Mouse (Mus musculus) embryonic facial prominence, embryonic 13.5 days (tissue): ENCODE results near the gene Por. TPM values are rescaled to one million over a fixed set of nuclear protein-coding genes. Genes with fewer than 3 reads are reported as not detected.
A peak's percentile ranks its signal among the peaks of the same experiment; 100 is the strongest.

ENCODE experiments used
- ATAC-seq: fragments of 200-750 bp; cut with Nextera tagmentation; 2 replicates; pipeline ENCODE4 v1.8.0; 2017; ENCODE audit warnings: low read depth; ENCODE audit not compliant: insufficient number of reproducible peaks, insufficient read depth, low FRiP score, low TSS enrichment
- H3K27ac ChIP-seq: fragments of 300-500 bp; sonication (generic); 2 replicates; pipeline ENCODE4 v1.5.1; 2015; ENCODE audit warnings: moderate library complexity, mild to moderate bottlenecking, inconsistent platforms
- H3K27me3 ChIP-seq: fragments of 300-500 bp; sonication (generic); 2 replicates; pipeline ENCODE4 v1.6.1; 2015; ENCODE audit warnings: mild to moderate bottlenecking, inconsistent platforms
- H3K36me3 ChIP-seq: fragments of 300-500 bp; sonication (generic); 2 replicates; pipeline ENCODE4 v1.6.1; 2015; ENCODE audit warnings: mild to moderate bottlenecking, inconsistent platforms
- H3K4me1 ChIP-seq: fragments of 300-500 bp; sonication (generic); 2 replicates; pipeline ENCODE4 v1.6.1; 2015; ENCODE audit warnings: inconsistent platforms
- H3K4me2 ChIP-seq: fragments of 300-500 bp; sonication (generic); 2 replicates; pipeline ENCODE4 v1.6.1; 2015; ENCODE audit warnings: moderate library complexity, mild to moderate bottlenecking, inconsistent platforms
- H3K4me3 ChIP-seq: fragments of 300-500 bp; sonication (generic); 2 replicates; pipeline ENCODE4 v1.5.1; 2015; ENCODE audit warnings: mild to moderate bottlenecking, inconsistent platforms
- H3K9ac ChIP-seq: fragments of 300-500 bp; sonication (generic); 2 replicates; pipeline ENCODE4 v1.6.1; 2015; ENCODE audit warnings: mild to moderate bottlenecking, inconsistent platforms
- H3K9me3 ChIP-seq: fragments of 300-500 bp; sonication (generic); 2 replicates; pipeline ENCODE4 v1.6.1; 2016; ENCODE audit warnings: inconsistent platforms
- WGBS: fragments of 180-500 bp; shearing (Covaris S2); methylation state at CpG from one replicate; pipeline ENCODE4 v1.1.7; 2015; ENCODE audit warnings: mixed read lengths; 5-methylcytosine and 5-hydroxymethylcytosine counted together
- polyA plus RNA-seq: library from polyadenylated mRNA; unstranded; fragments of >200 nt; fragmentation: Nextera tagmentation; extraction: Ambion mirVana; gene quantifications from 2 replicates; pipeline ENCODE4 v1.2.1, GENCODE M21; 2015

Por gene
- polyA plus RNA-seq, 1 experiment from 2014 or later = 75.0 TPM

DNA sequence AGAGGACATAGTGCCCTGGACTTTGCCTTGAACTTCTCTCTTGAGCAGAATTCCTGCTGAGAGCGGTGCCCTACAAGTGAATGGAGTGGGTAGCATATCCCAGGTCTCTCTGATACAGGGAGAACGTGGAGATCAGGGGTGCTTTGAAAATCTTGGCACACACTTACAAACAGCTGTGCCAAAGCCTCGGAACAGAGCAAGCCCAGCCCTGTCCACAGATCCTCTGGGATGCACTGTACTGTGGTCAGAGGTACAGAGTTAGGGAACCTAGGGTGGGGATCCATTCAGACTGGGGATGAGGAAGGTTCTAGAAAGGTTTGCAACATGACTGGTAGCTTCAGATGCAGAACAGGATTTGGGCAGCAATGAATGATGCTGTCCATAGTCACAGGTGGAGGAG, 50.3 kb downstream of the Por start:
- no peak overlapping the region for H3K9ac ChIP-seq
- peaks cover 40% of the 10 kb centered on the region for H3K36me3 ChIP-seq
- H3K4me1 ChIP-seq = peaks cover 24% of the 10 kb centered on the region
- no peak overlapping the region for H3K4me3 ChIP-seq
- 80% methylated on average over 3 of the region's 3 CpGs for WGBS
- ATAC-seq = no peak
- H3K27me3 ChIP-seq = no peaks in the 10 kb centered on the region
- no peak overlapping the region for H3K27ac ChIP-seq
- H3K4me2 ChIP-seq = no peak overlapping the region
- no peaks in the 10 kb centered on the region for H3K9me3 ChIP-seq

DNA sequence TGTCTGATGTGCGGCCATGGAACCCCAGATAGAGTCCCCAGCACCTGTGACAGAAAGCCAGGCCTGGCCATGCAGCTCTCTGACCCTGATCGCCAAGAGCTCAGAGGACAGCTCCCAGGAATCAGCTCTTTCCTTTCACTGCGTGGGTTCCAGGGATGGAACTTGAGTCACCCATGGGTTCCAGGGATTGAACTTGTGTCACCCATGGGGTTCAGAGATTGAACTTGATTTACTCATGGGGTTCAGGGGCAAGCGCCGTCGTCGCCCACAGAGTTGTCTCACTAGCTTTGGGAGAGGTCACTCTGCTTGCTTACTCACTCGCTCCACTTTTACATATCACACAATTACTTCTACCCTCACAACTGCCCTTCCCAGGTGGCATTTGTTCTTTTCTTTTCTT, 51.2 kb downstream of the Por start:
- no peaks in the 10 kb centered on the region for H3K27me3 ChIP-seq
- no peaks in the 10 kb centered on the region for H3K9me3 ChIP-seq
- H3K9ac ChIP-seq = no peak overlapping the region
- 92% methylated on average over 8 of the region's 8 CpGs for WGBS
- H3K27ac ChIP-seq = no peak overlapping the region
- H3K4me2 ChIP-seq = no peak overlapping the region
- no peak overlapping the region for H3K4me3 ChIP-seq
- ATAC-seq = no peak
- H3K36me3 ChIP-seq = peaks cover 33% of the 10 kb centered on the region
- peaks cover 33% of the 10 kb centered on the region for H3K4me1 ChIP-seq

DNA sequence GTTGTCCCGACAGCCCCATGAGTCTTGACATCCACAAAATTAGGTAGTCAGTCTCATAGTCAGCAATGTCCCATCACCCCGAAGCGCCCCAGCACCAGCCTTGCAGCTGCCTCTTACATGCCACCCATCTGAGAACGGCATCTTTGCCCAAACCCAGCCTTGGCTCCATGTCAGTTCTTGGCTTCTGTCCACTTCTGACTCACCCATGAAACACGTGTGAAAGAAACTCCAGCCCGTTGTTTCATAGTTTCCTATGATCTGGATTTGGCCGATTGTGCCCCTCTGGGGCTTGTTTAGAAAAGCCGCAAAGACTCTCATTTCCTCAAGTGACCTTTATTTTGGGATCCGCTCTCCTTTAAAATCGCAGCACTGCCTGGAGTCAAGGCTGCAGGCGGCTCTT, 52.3 kb downstream of the Por start:
- Histone ChIP-seq H3K9ac (no peak overlapping the region), H3K36me3 (peaks cover 23% of the 10 kb centered on the region), H3K4me1 (peaks cover 43% of the 10 kb centered on the region), H3K4me3 (no peak overlapping the region), H3K27ac (no peak overlapping the region), H3K4me2 (no peak overlapping the region), H3K9me3 (no peaks in the 10 kb centered on the region), H3K27me3 (no peaks in the 10 kb centered on the region)
- WGBS = 83% methylated on average over 11 of the region's 11 CpGs
- ATAC-seq = no peak

DNA sequence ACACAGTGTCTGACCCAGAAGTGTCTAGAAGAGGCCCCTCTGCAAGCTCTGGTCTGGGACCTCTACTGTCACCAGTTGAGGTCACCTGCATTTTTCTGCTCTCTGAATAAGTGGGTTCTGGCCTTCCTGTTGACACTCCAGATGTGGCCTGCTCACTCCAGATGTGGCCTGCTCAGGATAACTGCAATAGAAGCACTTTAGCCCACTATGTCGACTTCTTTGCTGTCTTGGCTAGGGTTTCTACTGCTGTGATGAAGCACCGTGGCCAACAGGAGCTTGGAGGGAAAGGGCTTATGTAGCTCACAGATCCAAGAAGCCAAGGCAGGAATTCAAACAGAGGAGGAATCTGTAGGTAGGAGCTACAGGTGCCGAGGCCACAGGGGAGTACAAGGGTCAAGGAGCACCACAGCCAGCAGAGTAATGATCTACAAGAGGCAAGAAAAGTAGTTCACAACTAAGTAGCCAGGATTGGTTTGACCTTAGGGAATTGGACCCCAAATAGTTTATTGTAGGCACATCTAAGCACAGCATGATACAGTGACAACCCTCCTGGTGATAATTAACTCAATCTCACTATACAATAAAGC, 53.4 kb downstream of the Por start:
- H3K36me3 ChIP-seq = peaks cover 15% of the 10 kb centered on the region
- whole genome bisulfite sequencing = 64% methylated on average over 3 of the region's 3 CpGs
- H3K27ac ChIP-seq = no peak overlapping the region
- peaks cover 49% of the 10 kb centered on the region for H3K4me1 ChIP-seq
- no peak overlapping the region for H3K4me3 ChIP-seq
- no peak overlapping the region for H3K4me2 ChIP-seq
- H3K9me3 ChIP-seq = no peaks in the 10 kb centered on the region
- no peak overlapping the region for H3K9ac ChIP-seq
- no peaks in the 10 kb centered on the region for H3K27me3 ChIP-seq
- ATAC-seq = no peak

DNA sequence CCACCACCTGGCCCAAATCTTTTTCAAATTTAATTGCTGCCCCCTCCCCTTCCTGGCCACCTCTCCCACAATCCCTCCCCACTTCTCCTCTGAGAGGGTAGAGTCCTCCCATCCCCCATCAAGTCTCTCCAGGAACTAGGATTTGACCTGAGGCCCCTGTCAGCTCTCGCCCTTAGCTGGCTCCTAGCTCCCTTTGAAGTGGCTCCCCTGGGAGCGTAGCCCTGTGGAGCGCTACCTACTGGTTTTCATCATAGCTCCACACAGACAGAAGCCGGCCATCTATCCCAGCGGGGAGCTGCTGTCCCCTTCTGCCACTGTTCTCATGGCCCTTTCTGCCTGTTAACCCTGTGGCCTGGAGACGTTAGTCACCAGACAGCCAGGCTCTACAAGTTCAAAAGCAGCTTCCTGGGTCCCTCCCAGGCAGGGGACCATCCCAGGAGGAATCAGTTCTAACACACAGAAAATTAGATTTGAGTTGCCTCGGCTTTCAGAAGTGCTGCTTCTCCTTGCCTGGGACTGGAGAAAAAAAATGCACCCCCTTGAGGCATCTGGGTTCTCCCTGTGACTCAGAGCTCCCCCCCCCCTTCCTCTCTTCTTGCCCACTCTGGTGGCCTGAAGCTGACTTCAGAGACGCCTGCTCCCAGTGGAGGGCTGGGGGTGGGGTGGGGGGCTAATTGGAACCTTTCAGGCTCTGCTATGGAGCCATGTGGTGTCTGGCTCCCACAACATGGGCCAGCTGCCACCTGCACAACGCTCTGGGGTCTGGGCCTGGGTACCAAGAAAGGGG, 54.9 kb downstream of the Por start:
- H3K4me3 ChIP-seq = no peak overlapping the region
- H3K4me1 ChIP-seq = peaks cover 48% of the 10 kb centered on the region
- H3K27ac ChIP-seq = peak overlapping the region; percentile 89
- WGBS = 7% methylated on average over 9 of the region's 9 CpGs
- H3K9ac ChIP-seq = peak overlapping the region; percentile 56; the same call in 1 of the 2 replicates
- H3K9me3 ChIP-seq = no peaks in the 10 kb centered on the region
- peak overlapping the region; percentile 54 for H3K4me2 ChIP-seq
- 0 out of 2 replicates have a peak, but pooled peaks have one; percentile 23 for ATAC-seq
- no peaks in the 10 kb centered on the region for H3K27me3 ChIP-seq
- peaks cover 21% of the 10 kb centered on the region for H3K36me3 ChIP-seq

DNA sequence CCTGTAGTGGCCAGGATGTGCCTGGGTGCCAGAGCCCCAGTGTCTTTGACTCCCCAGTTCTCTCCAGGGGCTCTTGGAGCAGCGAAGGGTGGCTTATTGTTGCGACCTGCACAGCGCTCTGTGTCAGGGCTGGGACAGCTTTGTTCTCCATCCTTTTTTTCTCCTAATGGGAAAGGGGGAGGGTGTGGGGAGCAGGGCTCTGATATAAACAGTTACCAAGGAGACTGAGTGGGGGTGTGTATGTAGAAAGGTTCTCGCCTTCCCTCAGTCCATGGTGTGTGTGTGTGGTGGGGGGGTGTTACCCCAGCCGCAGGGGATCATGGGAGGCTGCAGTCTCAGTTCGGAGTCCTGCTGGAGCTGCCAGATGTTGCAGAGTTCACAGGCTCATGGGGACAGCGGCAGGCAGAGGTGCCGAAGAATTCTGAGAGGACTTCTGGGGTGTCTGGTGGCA, 55.6 kb downstream of the Por start:
- ATAC-seq = peak; percentile 67
- no peaks in the 10 kb centered on the region for H3K9me3 ChIP-seq
- H3K4me3 ChIP-seq = peak overlapping the region; percentile 28
- peak overlapping the region; percentile 54 for H3K4me2 ChIP-seq
- peak overlapping the region; percentile 89 for H3K27ac ChIP-seq
- no peaks in the 10 kb centered on the region for H3K27me3 ChIP-seq
- peaks cover 24% of the 10 kb centered on the region for H3K36me3 ChIP-seq
- 6% methylated on average over 8 of the region's 8 CpGs for WGBS
- peaks cover 44% of the 10 kb centered on the region for H3K4me1 ChIP-seq
- peak overlapping the region; percentile 56 for H3K9ac ChIP-seq

DNA sequence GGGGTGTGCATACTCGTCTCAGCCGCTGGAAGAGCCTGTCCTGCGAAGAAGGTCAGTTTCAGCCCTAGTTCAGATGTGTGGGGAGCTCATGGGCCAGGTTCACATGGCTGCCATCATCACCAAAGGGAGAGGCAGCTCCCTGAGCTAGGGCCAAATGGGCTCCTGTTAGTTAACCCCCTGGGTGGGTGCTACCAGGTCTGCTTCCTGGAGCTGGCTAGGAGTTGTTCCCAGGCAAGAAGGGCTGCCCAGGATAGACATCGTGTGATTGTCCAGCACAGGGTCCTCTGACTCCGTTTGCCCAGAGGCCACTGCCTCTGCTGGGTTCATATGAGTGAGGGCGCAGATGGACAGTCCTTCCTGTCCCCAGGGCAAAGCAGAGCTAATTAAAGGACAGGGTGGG, 56.2 kb downstream of the Por start:
- ATAC-seq = no peak
- Histone ChIP-seq H3K27ac (peak overlapping the region; percentile 89), H3K4me1 (peaks cover 44% of the 10 kb centered on the region), H3K36me3 (peaks cover 30% of the 10 kb centered on the region), H3K4me3 (peak overlapping the region; percentile 28), H3K4me2 (peak overlapping the region; percentile 54), H3K27me3 (no peaks in the 10 kb centered on the region), H3K9me3 (no peaks in the 10 kb centered on the region), H3K9ac (peak overlapping the region; percentile 56)
- 24% methylated on average over 6 of the region's 6 CpGs for WGBS

DNA sequence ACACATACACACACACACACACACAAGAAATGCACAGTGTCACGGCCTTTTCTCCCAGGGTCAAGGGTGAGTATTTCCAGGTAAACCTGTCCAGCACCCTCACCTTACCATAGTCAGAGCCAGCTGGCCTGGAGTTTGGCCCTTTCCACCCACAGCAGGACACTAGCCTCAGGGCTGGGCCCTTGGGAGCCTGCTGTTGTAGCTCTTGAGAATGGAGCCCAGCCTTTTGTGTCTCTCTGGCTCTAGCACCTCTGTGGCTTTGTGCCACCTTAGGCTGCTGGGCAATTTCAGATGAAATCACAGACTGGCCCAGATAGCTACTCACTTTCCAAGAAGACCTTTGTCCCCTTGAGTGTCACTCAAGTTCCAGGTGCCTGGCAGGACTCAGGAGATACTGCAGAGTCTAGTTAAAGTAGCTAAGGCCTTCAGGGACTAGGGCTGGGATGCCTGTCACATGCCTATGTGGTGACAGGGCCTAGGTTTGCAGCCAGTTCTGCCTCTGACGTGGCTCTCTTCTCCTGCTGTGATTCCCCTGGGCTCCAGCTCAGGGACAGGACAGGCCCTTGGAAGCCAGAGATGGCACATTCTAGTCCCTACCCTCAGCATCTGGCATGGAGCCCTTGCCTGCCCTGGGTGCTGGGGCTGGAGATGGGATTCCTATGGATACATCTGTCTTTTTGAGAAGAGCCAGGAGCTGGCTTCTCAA, 57.0 kb downstream of the Por start:
- Histone ChIP-seq H3K4me3 (no peak overlapping the region), H3K4me1 (peaks cover 44% of the 10 kb centered on the region), H3K27me3 (no peaks in the 10 kb centered on the region), H3K9me3 (no peaks in the 10 kb centered on the region), H3K27ac (peak overlapping the region; percentile 89; the same call in 1 of the 2 replicates), H3K9ac (peak overlapping the region; percentile 56; the same call in 1 of the 2 replicates), H3K36me3 (peaks cover 38% of the 10 kb centered on the region), H3K4me2 (peak overlapping the region; percentile 54)
- 72% methylated on average over 2 of the region's 2 CpGs for WGBS
- ATAC-seq = no peak

DNA sequence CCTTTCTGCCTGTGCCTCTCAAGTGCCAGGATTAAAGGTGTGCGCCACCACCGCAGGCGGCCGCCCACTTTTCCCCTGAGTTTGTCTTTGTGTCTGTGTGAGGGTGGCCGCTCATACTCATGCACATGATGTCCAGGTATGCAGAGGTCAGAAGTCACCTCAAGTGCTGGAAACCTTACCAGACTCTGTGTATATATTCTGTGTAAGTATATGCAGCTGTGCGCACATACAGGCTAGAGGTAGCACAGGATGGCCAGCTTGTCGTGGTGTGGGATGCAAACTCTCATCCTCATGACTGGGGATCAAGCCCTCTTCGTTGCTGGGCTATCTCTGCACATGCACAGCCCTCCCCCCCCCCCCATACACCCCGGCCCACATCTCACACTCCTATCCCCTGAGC, 58.0 kb downstream of the Por start:
- ATAC-seq = no peak
- Histone ChIP-seq H3K4me2 (no peak overlapping the region), H3K27ac (no peak overlapping the region), H3K9ac (no peak overlapping the region), H3K4me3 (no peak overlapping the region), H3K27me3 (no peaks in the 10 kb centered on the region), H3K9me3 (no peaks in the 10 kb centered on the region), H3K36me3 (peaks cover 49% of the 10 kb centered on the region), H3K4me1 (peaks cover 44% of the 10 kb centered on the region)
- WGBS = 88% methylated on average over 9 of the region's 9 CpGs

DNA sequence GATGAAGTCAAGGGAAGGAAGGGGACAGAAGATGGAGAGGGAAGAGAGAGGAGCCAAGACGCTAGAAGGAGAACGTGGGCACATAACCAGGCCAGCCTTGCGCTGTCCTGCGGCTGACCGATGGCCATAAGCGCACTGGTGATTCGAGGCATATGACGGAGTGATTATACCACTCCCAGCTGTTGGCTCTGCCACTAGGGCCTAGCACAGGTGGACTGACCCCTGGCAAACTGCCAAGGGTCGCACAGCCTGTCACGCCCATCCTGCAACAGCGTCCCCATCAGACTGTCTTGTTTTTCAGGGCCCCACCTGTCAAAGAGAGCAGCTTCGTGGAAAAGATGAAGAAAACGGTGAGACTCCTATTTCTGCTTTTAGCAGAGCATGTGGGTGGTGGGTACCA, 58.5 kb downstream of the Por start:
- no peak overlapping the region for H3K4me2 ChIP-seq
- H3K27ac ChIP-seq = no peak overlapping the region
- no peak for ATAC-seq
- no peak overlapping the region for H3K9ac ChIP-seq
- 94% methylated on average over 13 of the region's 13 CpGs for WGBS
- no peaks in the 10 kb centered on the region for H3K27me3 ChIP-seq
- no peak overlapping the region for H3K4me3 ChIP-seq
- no peaks in the 10 kb centered on the region for H3K9me3 ChIP-seq
- H3K4me1 ChIP-seq = peaks cover 41% of the 10 kb centered on the region
- H3K36me3 ChIP-seq = peaks cover 54% of the 10 kb centered on the region

DNA sequence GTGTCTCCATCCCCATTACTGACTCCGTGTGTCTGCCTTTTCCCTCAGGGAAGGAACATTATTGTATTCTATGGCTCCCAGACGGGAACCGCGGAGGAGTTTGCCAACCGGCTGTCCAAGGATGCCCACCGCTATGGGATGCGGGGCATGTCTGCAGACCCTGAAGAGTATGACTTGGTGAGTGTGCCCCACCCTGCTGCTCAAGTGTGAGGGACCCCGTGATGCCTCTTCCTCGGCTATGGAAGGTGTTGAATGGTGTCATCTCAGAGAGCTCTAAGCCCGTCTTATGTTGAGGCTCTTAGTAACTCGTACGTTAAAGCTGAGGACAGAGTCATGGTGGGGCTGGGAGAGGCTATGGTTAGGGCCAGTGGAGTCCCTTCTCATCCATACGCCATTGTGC, 59.5 kb downstream of the Por start:
- WGBS = 91% methylated on average over 13 of the region's 13 CpGs
- Histone ChIP-seq H3K4me2 (no peak overlapping the region), H3K4me1 (peaks cover 33% of the 10 kb centered on the region), H3K27ac (no peak overlapping the region), H3K36me3 (peaks cover 63% of the 10 kb centered on the region), H3K9me3 (no peaks in the 10 kb centered on the region), H3K27me3 (no peaks in the 10 kb centered on the region), H3K4me3 (no peak overlapping the region), H3K9ac (no peak overlapping the region)
- ATAC-seq = no peak
